Mouse (Mus musculus): ENCODE data around the gene Gramd4. TPM values are rescaled to one million over a fixed set of nuclear protein-coding genes. Genes with fewer than 3 reads are reported as not detected.
A peak's percentile ranks its signal among the peaks of the same experiment; 100 is the strongest.
"Not testable (repeated sequence)": the region's sequence is repeated elsewhere in the genome, so short reads cannot be mapped to it uniquely, and the experiment has no call there.

Gene Gramd4
- total RNA-seq, 2 experiments from 2014 or later = 4.2 to 9.7 TPM

DNA sequence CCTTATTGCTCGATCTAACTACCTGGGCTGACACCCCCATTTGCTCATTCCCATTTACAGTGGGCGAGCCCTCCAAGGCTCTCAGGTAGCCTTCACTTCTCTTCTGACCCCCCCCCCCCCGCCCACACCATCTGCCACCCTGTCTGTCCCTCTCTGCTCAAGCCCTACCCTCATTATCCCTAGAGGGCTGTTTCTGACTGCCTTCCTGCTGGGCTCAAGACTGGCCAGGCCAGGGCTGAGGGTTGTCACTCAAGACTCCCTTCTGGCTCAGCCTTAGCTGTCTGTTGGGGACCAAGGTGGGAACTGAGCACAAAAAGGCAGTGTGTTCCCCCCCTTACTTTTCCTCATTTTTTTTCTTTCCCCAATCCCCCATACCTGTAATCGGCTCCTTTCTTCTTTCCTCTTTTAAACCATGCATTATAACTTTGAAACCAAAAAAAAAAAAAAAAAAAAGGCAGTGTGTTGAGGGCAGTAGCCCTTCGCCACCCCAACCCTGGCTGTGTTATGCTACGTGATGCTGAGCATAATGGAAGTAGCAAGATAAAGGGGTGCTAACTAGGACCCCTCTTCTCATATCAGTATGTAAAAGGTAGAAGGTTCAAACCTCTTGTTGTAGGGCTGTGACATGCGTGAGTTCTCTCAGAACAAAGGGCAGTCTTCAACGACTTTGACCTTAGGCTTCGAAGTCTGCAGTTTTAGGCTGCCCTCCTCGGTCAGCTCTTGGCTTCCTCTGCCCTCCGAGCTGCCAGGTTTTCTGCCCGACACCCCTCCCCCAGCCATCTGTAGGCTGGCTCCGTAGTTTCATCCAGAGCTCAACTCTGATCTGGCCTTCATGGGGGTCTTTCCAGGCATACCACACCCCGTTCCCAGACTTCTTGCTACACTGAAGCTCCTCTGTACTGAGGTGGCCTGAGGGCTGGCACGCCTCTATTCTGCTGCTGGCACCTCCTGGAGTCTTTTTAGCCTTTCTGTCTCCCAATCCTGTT is 59.9 kb downstream of the Gramd4 start:
- no peak for DNase-seq

DNA sequence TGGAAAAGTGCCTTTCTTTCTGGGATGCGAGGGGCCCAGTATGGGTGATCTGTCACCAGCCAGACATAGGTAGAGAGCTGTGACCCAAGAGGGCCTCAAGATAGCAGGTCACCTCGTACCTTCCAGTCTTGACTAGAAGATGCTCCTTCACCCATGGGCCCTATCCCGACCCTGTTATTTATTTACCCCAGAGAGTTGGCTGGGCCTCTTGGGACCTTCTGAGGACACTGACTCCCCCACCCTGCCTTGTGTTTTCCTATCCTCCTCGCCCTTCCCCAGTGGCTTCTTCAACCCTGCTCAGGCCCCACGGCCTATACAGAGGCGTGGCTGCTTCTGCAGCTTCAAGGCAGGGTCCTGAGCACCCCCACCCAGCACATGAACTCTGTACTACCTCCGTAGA is 61.7 kb downstream of the Gramd4 start:
- no peak for DNase-seq

DNA sequence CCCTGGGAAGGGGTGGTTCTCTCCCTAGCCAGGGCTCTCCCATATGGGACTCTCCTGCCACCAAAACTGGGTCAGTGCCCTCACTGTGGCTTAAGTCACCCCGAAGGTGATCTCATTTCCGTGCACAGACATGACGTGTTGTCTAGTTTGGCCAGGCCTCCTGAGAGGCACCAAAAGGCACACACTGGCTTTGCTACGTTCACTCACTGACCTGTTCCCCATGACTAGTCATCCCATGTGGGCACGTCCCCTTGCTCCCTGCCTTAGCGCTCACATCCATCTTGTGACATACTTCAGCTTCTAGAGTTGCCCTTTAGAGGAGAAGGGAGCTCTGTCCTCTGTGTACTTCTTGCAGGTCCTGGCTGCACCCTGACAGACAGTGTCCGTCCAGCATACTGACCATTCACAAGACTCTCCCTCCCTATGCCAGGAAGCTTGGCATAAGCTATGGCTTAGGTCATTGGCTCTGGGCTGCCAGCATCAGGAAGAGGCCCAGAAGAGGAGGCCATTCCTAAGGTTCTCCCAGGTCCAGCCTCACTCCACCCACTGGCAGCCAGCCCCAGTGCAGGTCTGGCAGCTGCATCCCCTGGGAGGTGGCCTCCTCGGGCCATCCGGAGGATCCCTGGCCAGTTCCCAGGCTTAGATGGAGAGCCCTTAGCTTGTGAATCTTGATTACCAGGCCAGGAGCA is 64.9 kb downstream of the Gramd4 start:
- peak; percentile 82 for DNase-seq

- DNase-seq = no peak
Measured at GRCm38 (mm10) chr15:86123409-86123808, 65.9 kb downstream of the Gramd4 start.

- peak; percentile 68 for DNase-seq
Measured at GRCm38 (mm10) chr15:86124359-86124758, 66.9 kb downstream of the Gramd4 start.

DNA sequence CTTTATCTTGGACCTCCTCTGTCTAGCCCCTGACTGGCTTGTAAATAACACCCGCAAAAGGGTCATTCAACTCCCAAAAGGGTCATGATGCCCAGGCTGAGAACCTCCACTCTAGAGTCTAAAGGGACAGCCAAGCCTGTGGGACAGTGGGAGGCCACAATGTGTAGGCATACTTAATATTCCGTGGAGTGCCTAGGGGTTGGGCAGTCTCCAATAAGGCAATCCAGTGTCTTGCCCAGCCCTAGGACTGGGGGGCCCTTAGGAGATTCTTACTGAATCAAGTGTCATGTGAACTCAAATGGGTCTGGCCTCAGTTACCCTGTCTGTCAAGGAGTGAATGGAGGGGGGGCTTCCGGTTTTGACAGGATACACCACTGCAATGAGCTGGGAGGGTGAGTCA is 71.5 kb downstream of the Gramd4 start:
- no peak for DNase-seq

- DNase-seq = no peak
Measured at GRCm38 (mm10) chr15:86130657-86131056, 73.2 kb downstream of the Gramd4 start.

GRCm38 (mm10) chr15:86134941-86135783 is 77.7 kb downstream of the Gramd4 start:
- peak; percentile 66 for DNase-seq

- no peak for DNase-seq
Measured at GRCm38 (mm10) chr15:86137638-86138037, 80.1 kb downstream of the Gramd4 start.

DNA sequence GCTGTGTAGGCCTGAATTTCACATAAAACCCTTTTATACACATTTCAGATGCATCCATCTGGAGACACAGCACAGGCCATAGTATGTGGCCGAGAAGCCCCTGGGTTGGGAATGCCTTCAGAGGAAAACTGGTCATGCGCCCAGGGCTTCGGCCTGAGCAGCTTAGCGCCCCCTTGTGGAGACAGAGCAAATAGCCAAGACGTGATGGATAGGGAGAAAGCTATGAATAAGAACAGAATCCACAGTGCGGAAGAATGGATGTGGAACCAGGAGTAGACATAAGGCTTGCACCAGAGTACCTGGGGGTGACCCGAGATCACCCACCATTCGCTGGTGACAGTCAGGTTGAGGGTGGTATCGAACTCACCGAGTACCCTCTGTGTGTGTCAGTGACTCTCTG is 82.8 kb downstream of the Gramd4 start:
- no peak for DNase-seq

- no peak for DNase-seq
Measured at GRCm38 (mm10) chr15:86144577-86144976, 87.1 kb downstream of the Gramd4 start.

- no peak for DNase-seq
Measured at GRCm38 (mm10) chr15:86145046-86145445, 87.6 kb downstream of the Gramd4 start.

DNA sequence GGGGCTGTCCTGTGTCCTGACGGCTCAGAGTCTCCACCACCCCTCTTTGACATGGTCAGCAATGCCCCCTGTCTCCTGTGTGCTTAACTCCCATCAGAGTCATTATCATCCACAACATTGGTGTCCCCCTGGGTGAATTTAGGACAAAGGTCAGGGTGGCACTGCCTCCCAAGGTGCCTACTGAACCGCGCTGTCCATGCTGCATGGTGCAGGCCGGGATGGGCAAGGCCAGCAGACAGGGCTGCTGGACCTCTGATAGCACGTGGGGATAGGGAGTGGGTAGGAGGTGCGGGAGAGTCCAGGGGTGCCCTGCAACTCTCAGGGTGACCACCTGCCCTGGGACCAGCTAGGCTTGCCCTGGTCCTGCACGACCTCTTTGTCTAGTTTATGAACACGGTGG is 89.4 kb downstream of the Gramd4 start:
- DNase-seq = no peak

- no peak for DNase-seq
Measured at GRCm38 (mm10) chr15:86150593-86150992, 93.1 kb downstream of the Gramd4 start.

GRCm38 (mm10) chr15:86153481-86153960 is 96.0 kb downstream of the Gramd4 start:
- no peak for DNase-seq

- no peak for DNase-seq
Measured at GRCm38 (mm10) chr15:86156492-86156891, 99.0 kb downstream of the Gramd4 start.

DNA sequence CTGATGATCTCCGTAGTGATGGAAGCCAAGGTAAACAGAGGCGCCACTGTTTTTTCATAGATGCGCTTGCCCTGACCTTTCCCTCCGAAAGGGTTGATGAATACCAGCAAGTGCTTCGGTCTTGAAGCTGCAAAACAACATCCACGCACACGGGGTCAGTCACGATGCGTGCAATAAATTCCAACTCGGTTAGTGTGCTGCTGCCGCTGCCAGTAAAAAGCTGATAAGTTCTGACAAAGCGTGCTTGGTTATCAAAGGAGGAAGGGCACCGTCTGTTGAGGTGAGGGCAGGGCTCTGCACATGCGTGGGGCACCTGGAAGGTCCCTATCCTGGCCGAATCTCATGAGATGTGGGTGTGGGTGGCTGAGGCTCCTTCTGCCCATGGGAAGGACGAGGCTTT is 101.6 kb downstream of the Gramd4 start:
- no peak for DNase-seq

DNA sequence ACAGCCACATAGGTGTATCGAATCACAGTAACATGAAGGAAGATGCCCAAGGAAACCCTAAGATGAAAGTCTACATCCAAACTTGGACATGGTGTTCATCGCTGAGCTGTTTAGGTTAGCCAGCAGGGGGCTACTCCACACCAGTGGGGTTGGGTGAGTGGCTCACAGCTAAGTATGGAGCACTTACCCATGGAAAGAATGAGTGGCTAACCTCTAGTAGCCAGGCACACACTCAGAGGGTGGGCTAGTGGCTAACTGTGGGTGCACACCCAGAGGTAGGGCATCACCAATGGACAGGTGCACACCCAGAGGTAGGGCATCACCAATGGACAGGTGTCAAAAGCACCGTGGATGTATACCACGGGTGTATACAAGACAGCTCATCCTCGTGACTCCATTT is 102.2 kb downstream of the Gramd4 start:
- DNase-seq = no peak

DNA sequence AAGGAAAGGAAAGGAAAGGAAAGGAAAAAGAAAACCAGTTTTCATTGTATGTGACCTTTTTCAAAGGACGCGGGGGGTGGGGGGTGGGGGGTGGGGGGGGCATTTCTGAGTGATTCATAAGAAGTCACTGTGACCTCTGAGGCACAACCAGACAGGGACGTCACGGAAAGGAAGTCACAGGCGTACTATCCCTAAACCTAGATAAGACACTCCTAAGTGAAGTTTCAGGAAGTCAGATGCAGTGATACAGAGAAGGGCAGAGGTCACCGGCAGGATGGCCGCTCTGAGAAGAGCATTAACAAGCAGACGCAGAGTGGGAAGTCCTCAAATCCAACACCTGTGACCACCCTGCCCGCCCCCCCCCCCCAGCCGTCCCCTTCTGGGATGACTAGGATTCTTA is 103.4 kb downstream of the Gramd4 start:
- no peak for DNase-seq

GRCm38 (mm10) chr15:86161800-86162199 is 104.3 kb downstream of the Gramd4 start:
- not testable (repeated sequence) for DNase-seq

DNA sequence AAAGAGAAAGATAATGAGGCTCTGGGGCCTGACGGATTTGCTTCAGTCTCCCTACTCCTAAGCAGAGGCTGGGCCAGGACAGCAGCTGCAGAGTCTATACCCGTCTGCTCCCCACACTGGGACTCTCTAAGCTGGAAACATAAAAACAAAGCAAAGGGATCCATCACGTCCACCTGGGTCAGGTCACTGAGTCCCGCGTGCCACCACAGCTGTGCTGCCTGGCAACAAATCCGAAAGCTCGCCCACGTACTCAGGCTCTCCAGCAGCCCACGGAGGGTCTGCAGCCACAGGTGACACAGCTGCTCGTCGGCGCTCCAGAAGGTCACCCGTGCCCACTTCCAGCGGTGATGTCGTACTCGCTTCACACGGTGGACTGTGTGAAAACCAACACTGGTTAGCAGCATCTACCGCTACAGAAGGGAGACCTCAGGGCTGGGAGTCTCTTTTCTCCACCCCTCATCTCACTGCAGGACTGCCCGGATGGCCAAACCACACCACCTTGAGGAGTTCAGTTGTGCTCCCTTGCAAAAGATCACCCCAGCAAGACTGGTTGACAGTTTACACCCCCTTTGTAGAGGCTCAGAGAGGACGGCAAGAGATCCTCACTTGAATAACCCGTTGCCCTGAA is 107.3 kb downstream of the Gramd4 start:
- no peak for DNase-seq

All from gastrocnemius, postnatal 25 days (tissue).